Mouse (Mus musculus) adrenal gland, adult 2 months (tissue): ENCODE measurements at regions not wholly inside any gene's neighbourhood (a gene's known extent, or its start where the extent isn't known, plus 50 kb on each side); places are given as distances from the start of the nearest gene placed in this dataset.
A peak's percentile ranks its signal among the peaks of the same experiment; 100 is the strongest.

Experiments used
- DNase-seq: peaks from one replicate; pipeline ENCODE4 v3.0.0; 2021

- DNase-seq, result no peak
Observed at GRCm38 (mm10) chr4:105912296-105912695, 122.6 kb downstream of the Gm12728 start.

- peak; percentile 58 for DNase-seq
Observed at GRCm38 (mm10) chr4:105914996-105915395, 125.3 kb downstream of the Gm12728 start.

- DNase-seq, result no peak
Observed at GRCm38 (mm10) chr4:105916229-105916628, 126.6 kb downstream of the Gm12728 start.

- DNase-seq, result peak; percentile 70
Observed at GRCm38 (mm10) chr4:105924781-105925382, 135.2 kb downstream of the Gm12728 start.

- no peak for DNase-seq
Observed at GRCm38 (mm10) chr4:105925506-105925905, 135.8 kb downstream of the Gm12728 start.

- DNase-seq, result peak; percentile 42
Observed at GRCm38 (mm10) chr4:105929658-105930057, 140.0 kb downstream of the Gm12728 start.

- DNase-seq, result peak; percentile 49
Observed at GRCm38 (mm10) chr4:105934971-105935370, 145.3 kb downstream of the Gm12728 start.

- DNase-seq, result no peak
Observed at GRCm38 (mm10) chr4:105936755-105937514, 147.3 kb downstream of the Gm12728 start.

- DNase-seq, result no peak
Observed at GRCm38 (mm10) chr4:105937587-105937986, 147.9 kb downstream of the Gm12728 start.

GRCm38 (mm10) chr4:105938886-105939285, 149.2 kb downstream of the Gm12728 start:
- no peak for DNase-seq

- no peak for DNase-seq
Observed at GRCm38 (mm10) chr4:105939636-105940199, 150.0 kb downstream of the Gm12728 start.

GRCm38 (mm10) chr4:105940891-105941290, 151.2 kb downstream of the Gm12728 start:
- DNase-seq, result no peak

- peak; percentile 67 for DNase-seq
Observed at GRCm38 (mm10) chr4:105941785-105942184, 152.1 kb downstream of the Gm12728 start.

- no peak for DNase-seq
Observed at GRCm38 (mm10) chr4:105944962-105945361, 155.3 kb downstream of the Gm12728 start.

GRCm38 (mm10) chr4:105945921-105946320, 156.3 kb downstream of the Gm12728 start:
- DNase-seq, result no peak

- no peak for DNase-seq
Observed at GRCm38 (mm10) chr4:105948326-105948725, 158.7 kb downstream of the Gm12728 start.

GRCm38 (mm10) chr4:105952406-105952805, 162.7 kb downstream of the Gm12728 start:
- no peak for DNase-seq

- no peak for DNase-seq
Observed at GRCm38 (mm10) chr4:105956516-105956915, 166.8 kb downstream of the Gm12728 start.

GRCm38 (mm10) chr4:105958331-105958730, 168.7 kb downstream of the Gm12728 start:
- DNase-seq, result no peak

- DNase-seq, result no peak
Observed at GRCm38 (mm10) chr4:105961686-105962360, 172.2 kb downstream of the Gm12728 start.

- DNase-seq, result no peak
Observed at GRCm38 (mm10) chr4:105962542-105962941, 172.9 kb downstream of the Gm12728 start.

GRCm38 (mm10) chr4:105968324-105968723, 178.7 kb downstream of the Gm12728 start:
- no peak for DNase-seq

- peak; percentile 84 for DNase-seq
Observed at GRCm38 (mm10) chr4:105969628-105970027, 180.0 kb downstream of the Gm12728 start.
